Mouse (Mus musculus): ENCODE measurements around the gene Tmem132d.
"Not testable (repeated sequence)": the region's sequence is repeated elsewhere in the genome, so short reads cannot be mapped to it uniquely, and the experiment has no call there.

The Tmem132d gene

GRCm38 (mm10) chr5:128100331-128100730 is 332.5 kb downstream of the Tmem132d start:
- no peak for DNase-seq (ENCODE audit: low spot score in 2 of 2)

DNA sequence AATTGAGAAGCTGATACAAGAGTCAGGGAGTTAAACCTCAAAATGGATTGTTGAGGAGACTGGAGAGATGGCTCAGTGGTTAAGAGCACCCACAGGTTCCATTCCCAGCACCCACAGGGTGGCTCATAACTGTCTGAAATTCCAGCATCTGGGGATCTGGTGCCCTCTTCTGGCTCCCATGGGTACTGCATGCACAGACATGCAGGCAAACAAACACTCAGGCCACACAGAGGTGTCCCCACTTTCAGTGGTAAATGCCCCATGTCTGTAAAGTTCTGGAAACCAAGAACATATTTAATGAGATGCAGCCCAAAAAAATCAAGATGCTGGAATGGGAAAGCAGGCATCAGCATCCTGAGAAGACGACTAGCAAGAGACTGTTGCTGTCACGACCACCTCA is 333.4 kb downstream of the Tmem132d start:
- no peak for DNase-seq (ENCODE audit: low spot score in 2 of 2)

- DNase-seq (ENCODE audit: low spot score in 2 of 2): no peak
These were observed 342.3 kb downstream of the Tmem132d start for GRCm38 (mm10) chr5:128090578-128090977.

DNA sequence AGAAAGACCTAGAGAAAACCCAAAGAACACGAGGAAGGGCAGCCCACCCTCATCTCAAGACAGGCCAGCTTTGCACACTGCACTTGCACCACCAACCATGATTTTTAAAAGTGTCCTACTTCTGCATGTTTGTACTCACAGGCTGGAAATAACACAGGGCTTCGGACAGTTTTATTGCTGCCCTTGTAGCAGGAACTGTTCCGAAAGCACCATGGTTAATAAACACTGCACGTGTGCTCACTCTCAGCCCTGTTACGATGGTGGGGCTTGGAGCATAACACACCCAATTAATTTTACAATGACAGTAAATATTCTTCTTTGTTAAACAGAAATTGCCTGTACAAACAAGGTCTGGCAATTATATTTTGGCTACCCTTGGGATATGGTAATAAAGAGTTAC is 357.4 kb downstream of the Tmem132d start:
- DNase-seq (ENCODE audit: low spot score in 2 of 2): no peak

- DNase-seq (ENCODE audit: low spot score in 2 of 2): no peak
These were observed 360.3 kb downstream of the Tmem132d start for GRCm38 (mm10) chr5:128072616-128073015.

DNA sequence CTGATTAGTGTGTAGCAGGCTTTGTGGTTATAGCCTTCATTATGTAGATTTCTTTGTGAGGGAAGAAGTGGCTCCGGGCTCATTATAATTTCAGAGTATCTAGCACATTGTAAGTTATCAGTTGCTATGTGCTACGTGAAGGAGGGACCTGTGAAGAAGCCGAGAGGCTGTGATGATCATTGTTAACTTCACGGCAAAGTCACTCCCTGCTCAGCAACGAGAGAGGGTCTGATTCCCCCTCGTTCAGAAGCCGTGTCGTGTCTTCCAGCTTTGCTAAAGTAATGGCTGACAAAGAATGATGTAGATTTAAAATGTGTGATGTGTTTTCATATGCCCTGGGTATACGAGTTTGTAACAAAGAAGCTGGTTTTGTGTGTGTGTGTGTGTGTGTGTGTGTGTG is 391.1 kb downstream of the Tmem132d start:
- no peak for DNase-seq (ENCODE audit: low spot score in 2 of 2)

DNA sequence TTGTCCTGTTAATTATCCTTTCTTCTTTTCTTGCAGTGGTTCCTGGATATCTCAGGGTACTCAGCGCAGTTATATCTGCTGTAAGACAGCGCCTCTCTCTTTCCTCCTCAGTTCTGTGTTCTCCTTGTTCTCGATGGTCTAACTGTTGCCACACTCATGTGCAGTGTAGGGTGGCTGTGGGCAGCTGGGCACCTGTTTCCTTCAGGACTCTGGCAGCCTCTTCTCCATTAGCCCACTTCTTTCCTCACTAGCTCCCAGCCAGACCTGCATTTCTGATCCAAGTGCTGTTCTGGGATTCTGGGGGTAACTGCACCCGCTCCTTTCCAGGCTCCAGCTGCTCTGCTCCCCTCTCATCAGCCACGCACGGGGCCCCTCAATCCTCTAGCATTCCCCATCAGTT is 392.8 kb downstream of the Tmem132d start:
- DNase-seq (ENCODE audit: low spot score in 2 of 2): no peak

- no peak for DNase-seq (ENCODE audit: low spot score in 2 of 2)
These were observed 405.8 kb downstream of the Tmem132d start for GRCm38 (mm10) chr5:128027076-128027475.

DNA sequence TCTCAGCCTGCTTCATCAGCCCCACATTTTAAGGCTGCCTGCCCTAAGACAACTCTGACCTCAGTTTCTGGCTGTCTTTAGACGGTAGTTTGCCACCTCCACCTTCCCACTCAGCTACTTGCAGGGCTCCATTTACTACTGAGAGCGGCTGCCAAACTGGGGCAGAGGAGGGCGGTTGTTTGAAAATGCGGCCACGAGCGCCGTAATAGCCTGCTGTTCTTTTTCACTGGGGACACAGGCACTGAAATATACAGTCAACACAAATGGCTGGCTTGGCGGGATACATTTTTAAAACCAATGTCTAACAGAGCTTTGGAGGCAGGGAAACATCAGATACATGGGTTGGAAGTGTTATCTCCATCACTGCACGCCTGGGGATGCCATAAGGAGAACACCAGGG is 428.2 kb downstream of the Tmem132d start:
- DNase-seq (ENCODE audit: low spot score in 2 of 2): no peak

- no peak for DNase-seq (ENCODE audit: low spot score in 2 of 2)
These were observed 436.2 kb downstream of the Tmem132d start for GRCm38 (mm10) chr5:127996526-127997245.

DNA sequence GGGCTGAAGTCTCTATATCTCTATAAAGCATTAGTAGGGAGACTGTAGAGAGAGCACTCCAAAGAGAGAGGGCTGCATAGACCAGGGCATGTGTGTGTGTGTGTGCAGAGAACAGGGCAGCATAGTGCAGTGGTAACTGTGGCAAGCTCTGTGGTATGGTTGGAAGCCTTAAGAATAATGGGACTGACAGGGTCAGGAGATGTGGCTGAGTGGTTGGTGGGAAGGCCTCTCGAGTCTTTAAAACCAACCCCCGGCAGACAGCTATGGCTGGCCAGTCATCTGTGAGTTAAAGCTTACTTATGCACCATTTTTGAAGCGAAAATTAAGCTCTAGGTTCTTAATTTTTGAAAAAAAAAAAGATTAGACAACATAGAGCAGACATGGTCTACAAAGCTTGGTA is 439.4 kb downstream of the Tmem132d start:
- DNase-seq (ENCODE audit: low spot score in 2 of 2): no peak

DNA sequence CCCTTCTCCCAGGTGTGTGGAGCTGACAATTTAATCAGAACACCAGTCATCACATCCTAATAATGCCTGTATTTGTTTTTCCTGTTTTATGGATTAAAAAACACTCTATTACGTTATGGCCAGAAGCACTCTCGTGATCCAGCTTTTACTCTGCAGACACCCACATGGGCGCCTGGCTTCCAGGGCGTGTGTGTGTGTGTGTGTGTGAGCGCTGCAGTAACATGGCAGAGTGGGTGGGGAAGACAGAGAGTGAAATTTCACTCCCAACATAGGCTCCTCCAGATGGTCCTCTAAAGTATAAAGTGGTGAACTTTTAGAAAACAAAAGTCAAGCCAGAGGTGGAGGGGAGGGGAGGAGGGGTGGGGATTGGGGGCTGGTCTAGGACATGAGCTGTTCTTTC is 442.1 kb downstream of the Tmem132d start:
- no peak for DNase-seq (ENCODE audit: low spot score in 2 of 2)

DNA sequence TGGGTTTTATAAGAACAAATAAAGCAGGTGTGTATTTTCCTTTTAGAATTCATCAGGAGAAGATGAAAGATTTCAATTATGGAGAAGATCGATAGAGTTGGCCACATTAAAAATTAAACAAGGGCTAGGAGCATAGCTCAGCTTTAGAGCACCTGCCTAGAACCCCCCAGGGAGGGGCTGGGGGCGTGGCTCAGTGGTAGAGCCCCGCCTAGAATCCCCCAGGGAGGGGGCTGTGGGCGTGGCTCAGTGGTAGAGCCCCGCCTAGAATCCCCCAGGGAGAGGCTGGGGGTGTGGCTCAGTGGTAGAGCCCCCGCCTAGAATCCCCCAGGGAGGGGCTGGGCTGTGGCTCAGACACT is 452.9 kb downstream of the Tmem132d start:
- DNase-seq (ENCODE audit: low spot score in 2 of 2): not testable (repeated sequence)

DNA sequence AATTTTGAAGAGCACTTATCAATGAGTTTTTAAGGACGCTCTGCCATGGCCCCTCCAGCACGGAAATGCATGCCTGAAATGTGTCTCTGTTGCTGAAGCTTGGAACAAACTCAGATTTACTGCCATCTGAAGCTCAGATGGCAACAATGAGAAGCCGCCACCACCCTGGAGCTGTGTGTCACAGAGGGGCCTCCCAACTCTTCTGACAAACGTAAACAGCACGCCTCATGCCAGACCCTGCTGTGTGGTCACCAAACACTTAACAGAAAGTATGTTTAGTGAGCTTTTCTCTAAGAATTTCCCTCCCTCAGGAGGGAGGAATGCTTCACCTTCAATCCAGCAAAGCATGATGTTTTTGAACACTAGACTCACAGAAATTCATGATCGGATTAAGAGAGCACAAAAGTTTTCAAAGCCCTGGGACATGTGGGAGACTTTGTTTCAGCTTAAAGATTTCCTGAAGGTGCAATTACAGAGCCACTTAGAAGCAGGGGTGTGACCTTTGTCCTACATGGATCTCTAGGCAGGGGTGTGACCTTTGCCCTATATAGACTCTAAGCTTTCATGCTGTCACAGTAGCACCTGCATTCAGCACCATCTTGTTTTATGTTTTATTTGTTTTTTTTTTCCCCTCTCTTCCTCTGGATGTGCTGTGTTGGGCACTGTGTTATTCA is 453.4 kb downstream of the Tmem132d start:
- DNase-seq (ENCODE audit: low spot score in 2 of 2): no peak

DNA sequence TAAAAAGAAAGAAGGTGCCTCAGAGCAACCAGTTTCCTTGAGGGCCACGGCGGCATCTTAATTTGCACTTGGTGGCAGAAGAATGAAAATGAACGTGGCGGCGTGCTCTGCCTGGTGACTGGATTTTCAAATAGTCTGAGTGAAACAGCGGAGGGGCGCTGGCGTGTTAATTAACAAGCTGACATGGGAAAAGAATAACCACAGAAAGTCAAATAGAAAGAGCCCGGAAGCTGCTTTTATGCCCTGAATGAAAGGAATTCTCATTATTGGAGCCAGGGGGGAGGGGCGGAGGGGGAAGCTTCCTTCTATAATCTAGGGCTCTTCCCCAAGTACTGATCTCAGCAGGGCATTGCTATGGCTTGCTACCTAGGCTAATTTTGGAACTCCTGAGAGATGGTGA is 456.2 kb downstream of the Tmem132d start:
- DNase-seq (ENCODE audit: low spot score in 2 of 2): no peak

DNA sequence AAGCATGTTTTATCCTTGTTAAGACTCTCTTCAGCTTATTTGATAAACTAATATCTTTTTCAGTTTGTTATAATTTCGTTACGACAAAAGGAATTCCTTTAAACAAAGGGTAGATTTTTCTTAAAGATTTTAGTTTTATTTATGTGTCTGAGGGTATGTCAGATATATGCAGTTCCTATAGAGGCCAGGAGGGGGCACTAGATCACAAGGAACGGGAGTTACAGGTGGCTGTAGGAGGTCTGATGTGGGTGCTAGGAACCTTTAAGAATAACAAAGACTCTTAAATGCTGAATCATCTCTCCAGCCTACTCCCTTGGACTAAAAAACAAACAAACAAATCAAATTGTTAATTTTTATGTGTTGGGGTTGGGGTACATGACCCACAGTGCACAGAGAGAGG is 467.2 kb downstream of the Tmem132d start:
- DNase-seq (ENCODE audit: low spot score in 2 of 2): no peak

DNA sequence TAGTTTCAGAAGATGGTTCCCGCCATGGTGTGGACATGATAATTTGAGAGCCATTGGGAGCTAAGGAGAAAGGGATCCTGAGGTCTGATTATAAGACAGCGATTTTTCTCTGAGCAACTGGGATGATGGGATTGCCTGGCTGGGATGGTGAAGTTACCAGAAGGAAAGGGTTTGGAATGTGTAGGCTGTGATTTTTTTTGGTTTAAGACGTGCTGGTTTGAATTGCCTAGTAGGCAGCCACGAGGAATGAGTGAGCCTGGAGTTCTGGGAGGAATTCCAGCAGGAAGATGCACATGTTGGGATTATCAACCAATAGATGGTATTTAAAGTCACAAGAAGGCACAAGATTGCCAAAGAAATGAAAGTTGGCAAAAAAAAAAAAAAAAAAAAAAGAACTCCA is 470.2 kb downstream of the Tmem132d start:
- DNase-seq (ENCODE audit: low spot score in 2 of 2): no peak

GRCm38 (mm10) chr5:127956511-127957097 is 476.3 kb downstream of the Tmem132d start:
- no peak for DNase-seq (ENCODE audit: low spot score in 2 of 2)

GRCm38 (mm10) chr5:127954231-127954790 is 478.6 kb downstream of the Tmem132d start:
- DNase-seq (ENCODE audit: low spot score in 2 of 2): no peak

- no peak for DNase-seq (ENCODE audit: low spot score in 2 of 2)
These were observed 480.1 kb downstream of the Tmem132d start for GRCm38 (mm10) chr5:127952800-127953199.

DNA sequence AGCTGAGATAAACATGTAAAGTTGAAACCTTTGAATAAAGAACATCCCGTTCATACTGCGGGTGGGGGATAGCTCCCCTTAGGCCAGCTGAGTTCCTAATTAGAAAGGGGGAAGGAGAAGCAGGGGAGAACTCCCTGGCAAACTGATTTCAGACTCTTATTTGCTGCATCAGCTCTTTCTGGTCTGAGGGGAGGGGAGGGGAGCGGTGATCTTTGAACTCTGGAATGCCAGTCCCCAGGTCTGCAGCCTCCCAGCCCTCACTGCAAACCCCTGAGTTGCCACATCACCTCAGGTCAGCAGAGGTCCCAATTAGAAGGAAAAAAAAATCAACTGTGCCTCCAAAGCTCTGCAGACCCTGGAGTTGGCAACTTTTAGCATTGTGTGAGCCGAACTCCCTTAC is 482.3 kb downstream of the Tmem132d start:
- DNase-seq (ENCODE audit: low spot score in 2 of 2): no peak

DNA sequence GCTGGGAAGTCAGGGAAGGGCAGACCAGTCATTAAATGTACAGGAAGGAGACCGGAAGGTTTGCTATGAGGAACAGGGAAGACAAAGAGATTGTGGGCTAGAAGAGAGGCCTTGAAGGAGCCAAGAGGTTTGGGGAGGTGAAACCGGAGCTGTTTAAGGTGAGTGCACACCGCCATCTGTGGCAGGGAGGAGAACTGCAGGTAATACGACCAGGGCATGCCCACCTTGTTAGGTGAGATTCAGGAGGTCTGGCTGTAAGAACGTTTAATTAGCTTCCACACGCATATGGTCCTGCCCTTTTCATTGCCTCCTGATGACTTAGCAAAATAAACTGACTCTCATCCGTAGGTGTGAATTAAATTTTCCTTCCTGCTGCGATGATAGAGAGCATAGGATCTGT is 485.6 kb downstream of the Tmem132d start:
- no peak for DNase-seq (ENCODE audit: low spot score in 2 of 2)

DNA sequence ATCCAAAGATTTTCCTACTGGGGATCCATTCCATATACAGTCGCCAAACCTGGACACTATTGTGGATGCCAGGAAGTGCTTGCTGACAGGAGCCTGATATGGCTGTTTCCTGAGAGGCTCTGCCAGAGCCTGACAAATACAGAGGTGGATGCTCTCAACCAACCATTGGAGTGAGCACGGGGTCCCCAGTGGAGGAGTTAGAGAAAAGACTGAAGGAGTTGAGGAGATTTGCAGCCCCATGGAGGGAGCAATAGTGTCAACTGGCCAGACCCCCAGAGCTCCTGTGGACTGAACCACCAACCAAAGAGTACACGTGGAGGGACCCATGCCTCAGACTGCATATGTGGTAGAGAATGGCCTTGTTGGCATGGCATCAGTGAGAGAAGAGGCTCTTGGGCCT is 490.7 kb downstream of the Tmem132d start:
- not testable (repeated sequence) for DNase-seq (ENCODE audit: low spot score in 2 of 2)
